Mouse (Mus musculus) thymus, adult 2 months (tissue): ENCODE results near the gene Tbxas1.

ENCODE experiments used
- CTCF ChIP-seq: fragments of 200-500 bp; IDR thresholded peaks from 2 replicates; pipeline ENCODE4 v1.5.1; 2012; ENCODE audit warnings: mild to moderate bottlenecking, control low read depth, low read length, moderate library complexity, borderline replicate concordance; ENCODE audit not compliant: control insufficient read depth, poor library complexity, insufficient read depth; ENCODE audit errors: extremely low read depth
- POLR2A ChIP-seq: fragments of 200-500 bp; IDR thresholded peaks from 2 replicates; pipeline ENCODE4 v1.6.1; 2012; ENCODE audit warnings: mild to moderate bottlenecking, low read length, control low read depth, moderate library complexity; ENCODE audit not compliant: control insufficient read depth, poor library complexity, insufficient read depth; ENCODE audit errors: extremely low read depth

GRCm38 (mm10) chr6:38867291-38867690 is 7.9 kb upstream of the Tbxas1 start:
- no peak for TF ChIP-seq CTCF
- no peak for TF ChIP-seq POLR2A
